Mouse (Mus musculus): Measurements from ENCODE around the gene Gm43191.

- no peak for TF ChIP-seq CTCF (IDR thresholded peaks at IDR 0.05; ENCODE audit: extremely low read depth, insufficient read depth, insufficient read length, insufficient replicate concordance)
- no peak for TF ChIP-seq POLR2A (IDR thresholded peaks at IDR 0.05; ENCODE audit: low read depth, low read length)
Measured at GRCm38 (mm10) chr3:116637693-116638476, 43.2 kb downstream of the Gm43191 start.
